Mouse (Mus musculus): ENCODE measurements around the gene Pou4f2. TPM values are rescaled to one million over a fixed set of nuclear protein-coding genes. Genes with fewer than 3 reads are reported as not detected.

Gene Pou4f2
- polyA plus RNA-seq, 1 experiment from 2014 or later = not detected

- Histone ChIP-seq H3K4me1 (replicated peaks) (peaks cover 22% of the 10 kb centered on the region), H3K27ac (no peak overlapping the region), H3K36me3 (no peaks in the 10 kb centered on the region), H3K9me3 (no peaks in the 10 kb centered on the region), H3K9ac (replicated peaks) (no peak overlapping the region), H3K4me2 (peak overlapping the region; percentile 6; the same call in 1 of the 2 replicates), H3K27me3 (peaks cover 79% of the 10 kb centered on the region), H3K4me3 (replicated peaks) (peak overlapping the region; percentile 9; the same call in 1 of the 2 replicates)
- under 1% methylated on average over 61 of the region's 62 CpGs for whole genome bisulfite sequencing
- ATAC-seq (ENCODE audit: insufficient number of reproducible peaks, insufficient read depth, low FRiP score, low TSS enrichment, low read depth) = no peak
Observed at GRCm38 (mm10) chr8:78434823-78435623, 1.4 kb downstream of the Pou4f2 start.

- WGBS = 2% methylated on average over 8 of the region's 8 CpGs
- H3K4me3 ChIP-seq (replicated peaks) = no peak overlapping the region
- H3K4me2 ChIP-seq = no peak overlapping the region
- H3K27me3 ChIP-seq = peaks cover 80% of the 10 kb centered on the region
- H3K4me1 ChIP-seq (replicated peaks) = peaks cover 22% of the 10 kb centered on the region
- no peak for ATAC-seq (ENCODE audit: insufficient number of reproducible peaks, insufficient read depth, low FRiP score, low TSS enrichment, low read depth)
- no peak overlapping the region for H3K9ac ChIP-seq (replicated peaks)
- H3K36me3 ChIP-seq = no peaks in the 10 kb centered on the region
- H3K9me3 ChIP-seq = no peaks in the 10 kb centered on the region
- no peak overlapping the region for H3K27ac ChIP-seq
Observed at GRCm38 (mm10) chr8:78434340-78434739, 2.1 kb downstream of the Pou4f2 start.

- no peaks in the 10 kb centered on the region for H3K36me3 ChIP-seq
- no peak overlapping the region for H3K9ac ChIP-seq (replicated peaks)
- H3K4me3 ChIP-seq (replicated peaks) = no peak overlapping the region
- no peak overlapping the region for H3K4me2 ChIP-seq
- no peak overlapping the region for H3K27ac ChIP-seq
- H3K4me1 ChIP-seq (replicated peaks) = peaks cover 22% of the 10 kb centered on the region
- WGBS = 14% methylated on average over 5 of the region's 5 CpGs
- peaks cover 80% of the 10 kb centered on the region for H3K27me3 ChIP-seq
- H3K9me3 ChIP-seq = no peaks in the 10 kb centered on the region
- no peak for ATAC-seq (ENCODE audit: insufficient number of reproducible peaks, insufficient read depth, low FRiP score, low TSS enrichment, low read depth)
Observed at GRCm38 (mm10) chr8:78433318-78433717, 3.1 kb downstream of the Pou4f2 start.

GRCm38 (mm10) chr8:78432451-78432850 is 4.0 kb downstream of the Pou4f2 start:
- 26% methylated on average over 1 of the region's 1 CpGs for WGBS
- peaks cover 80% of the 10 kb centered on the region for H3K27me3 ChIP-seq
- H3K4me1 ChIP-seq (replicated peaks) = peaks cover 19% of the 10 kb centered on the region
- H3K36me3 ChIP-seq = no peaks in the 10 kb centered on the region
- H3K4me3 ChIP-seq (replicated peaks) = no peak overlapping the region
- H3K27ac ChIP-seq = no peak overlapping the region
- no peaks in the 10 kb centered on the region for H3K9me3 ChIP-seq
- no peak overlapping the region for H3K9ac ChIP-seq (replicated peaks)
- no peak for ATAC-seq (ENCODE audit: insufficient number of reproducible peaks, insufficient read depth, low FRiP score, low TSS enrichment, low read depth)
- no peak overlapping the region for H3K4me2 ChIP-seq

- no peaks in the 10 kb centered on the region for H3K9me3 ChIP-seq
- peaks cover 80% of the 10 kb centered on the region for H3K27me3 ChIP-seq
- WGBS = 3% methylated on average over 4 of the region's 4 CpGs
- no peaks in the 10 kb centered on the region for H3K36me3 ChIP-seq
- no peak overlapping the region for H3K9ac ChIP-seq (replicated peaks)
- ATAC-seq (ENCODE audit: insufficient number of reproducible peaks, insufficient read depth, low FRiP score, low TSS enrichment, low read depth) = no peak
- H3K4me1 ChIP-seq (replicated peaks) = peaks cover 23% of the 10 kb centered on the region
- H3K27ac ChIP-seq = no peak overlapping the region
- no peak overlapping the region for H3K4me3 ChIP-seq (replicated peaks)
- H3K4me2 ChIP-seq = no peak overlapping the region
Observed at GRCm38 (mm10) chr8:78431356-78431755, 5.1 kb downstream of the Pou4f2 start.

- Histone ChIP-seq H3K4me1 (replicated peaks) (peaks cover 12% of the 10 kb centered on the region), H3K27ac (no peak overlapping the region), H3K9me3 (no peaks in the 10 kb centered on the region), H3K36me3 (no peaks in the 10 kb centered on the region), H3K4me2 (no peak overlapping the region), H3K9ac (replicated peaks) (no peak overlapping the region), H3K4me3 (replicated peaks) (no peak overlapping the region), H3K27me3 (peaks cover 84% of the 10 kb centered on the region)
- 4% methylated on average over 11 of the region's 11 CpGs for WGBS
- no peak for ATAC-seq (ENCODE audit: insufficient number of reproducible peaks, insufficient read depth, low FRiP score, low TSS enrichment, low read depth)
Observed at GRCm38 (mm10) chr8:78428148-78428547, 8.3 kb downstream of the Pou4f2 start.

GRCm38 (mm10) chr8:78427769-78428130 is 8.7 kb downstream of the Pou4f2 start:
- peaks cover 12% of the 10 kb centered on the region for H3K4me1 ChIP-seq (replicated peaks)
- no peak overlapping the region for H3K27ac ChIP-seq
- no peaks in the 10 kb centered on the region for H3K36me3 ChIP-seq
- peaks cover 87% of the 10 kb centered on the region for H3K27me3 ChIP-seq
- no peak for ATAC-seq (ENCODE audit: insufficient number of reproducible peaks, insufficient read depth, low FRiP score, low TSS enrichment, low read depth)
- H3K4me3 ChIP-seq (replicated peaks) = no peak overlapping the region
- no peak overlapping the region for H3K4me2 ChIP-seq
- H3K9ac ChIP-seq (replicated peaks) = no peak overlapping the region
- under 1% methylated on average over 8 of the region's 8 CpGs for WGBS
- H3K9me3 ChIP-seq = no peaks in the 10 kb centered on the region

- H3K36me3 ChIP-seq = no peaks in the 10 kb centered on the region
- 1% methylated on average over 32 of the region's 32 CpGs for WGBS
- H3K9ac ChIP-seq (replicated peaks) = no peak overlapping the region
- ATAC-seq (ENCODE audit: insufficient number of reproducible peaks, insufficient read depth, low FRiP score, low TSS enrichment, low read depth) = no peak
- H3K27me3 ChIP-seq = peaks cover 87% of the 10 kb centered on the region
- 0 out of 2 replicates have a peak overlapping the region, but pooled peaks have one; percentile 16 for H3K4me3 ChIP-seq (replicated peaks)
- H3K9me3 ChIP-seq = no peaks in the 10 kb centered on the region
- H3K4me1 ChIP-seq (replicated peaks) = peaks cover 12% of the 10 kb centered on the region
- H3K4me2 ChIP-seq = peak overlapping the region; percentile 10; the same call in 1 of the 2 replicates
- no peak overlapping the region for H3K27ac ChIP-seq
Observed at GRCm38 (mm10) chr8:78426875-78427768, 9.3 kb downstream of the Pou4f2 start.

- H3K9ac ChIP-seq (replicated peaks) = no peak overlapping the region
- peaks cover 12% of the 10 kb centered on the region for H3K4me1 ChIP-seq (replicated peaks)
- H3K4me3 ChIP-seq (replicated peaks) = no peak overlapping the region
- H3K4me2 ChIP-seq = peak overlapping the region; percentile 10; the same call in 1 of the 2 replicates
- WGBS = 0% methylated on average over 10 of the region's 10 CpGs
- ATAC-seq (ENCODE audit: insufficient number of reproducible peaks, insufficient read depth, low FRiP score, low TSS enrichment, low read depth) = no peak
- H3K27ac ChIP-seq = no peak overlapping the region
- H3K36me3 ChIP-seq = no peaks in the 10 kb centered on the region
- no peaks in the 10 kb centered on the region for H3K9me3 ChIP-seq
- peaks cover 88% of the 10 kb centered on the region for H3K27me3 ChIP-seq
Observed at GRCm38 (mm10) chr8:78426455-78426854, 10.0 kb downstream of the Pou4f2 start.

GRCm38 (mm10) chr8:78423937-78424336 is 12.5 kb downstream of the Pou4f2 start:
- ATAC-seq (ENCODE audit: insufficient number of reproducible peaks, insufficient read depth, low FRiP score, low TSS enrichment, low read depth) = no peak

GRCm38 (mm10) chr8:78420101-78420503 is 16.3 kb downstream of the Pou4f2 start:
- peaks cover 65% of the 10 kb centered on the region for H3K27me3 ChIP-seq
- H3K27ac ChIP-seq = no peak overlapping the region
- peaks cover 16% of the 10 kb centered on the region for H3K4me1 ChIP-seq (replicated peaks)
- H3K36me3 ChIP-seq = no peaks in the 10 kb centered on the region
- peak overlapping the region; percentile 39 for H3K4me3 ChIP-seq (replicated peaks)
- under 1% methylated on average over 19 of the region's 19 CpGs for WGBS
- peak overlapping the region; percentile 47 for H3K9ac ChIP-seq (replicated peaks)
- peak overlapping the region; percentile 79 for H3K4me2 ChIP-seq
- peak; percentile 63; the same call in 1 of the 2 replicates for ATAC-seq (ENCODE audit: insufficient number of reproducible peaks, insufficient read depth, low FRiP score, low TSS enrichment, low read depth)
- no peaks in the 10 kb centered on the region for H3K9me3 ChIP-seq

More at GRCm38 (mm10) chr8:78423937-78424336, 12.5 kb downstream of the Pou4f2 start:
- H3K27me3 ChIP-seq = peaks cover 89% of the 10 kb centered on the region
- no peak overlapping the region for H3K4me3 ChIP-seq (replicated peaks)
- H3K9ac ChIP-seq (replicated peaks) = no peak overlapping the region
- H3K9me3 ChIP-seq = no peaks in the 10 kb centered on the region
- H3K4me1 ChIP-seq (replicated peaks) = peaks cover 28% of the 10 kb centered on the region
- H3K27ac ChIP-seq = no peak overlapping the region
- no peak overlapping the region for H3K4me2 ChIP-seq
- 0% methylated on average over 1 of the region's 1 CpGs for WGBS
- no peaks in the 10 kb centered on the region for H3K36me3 ChIP-seq

Measured in limb, embryonic 12.5 days (tissue).